Mouse (Mus musculus) testis, adult 2 months (tissue): ENCODE measurements around the gene Arhgap27.

Experiments used
- CTCF ChIP-seq: fragments of 200-500 bp; IDR thresholded peaks from 2 replicates; pipeline ENCODE4 v1.5.1; 2012; ENCODE audit warnings: low read depth, mild to moderate bottlenecking, inconsistent platforms, low read length, moderate library complexity; ENCODE audit not compliant: control insufficient read depth, insufficient read depth, insufficient replicate concordance
- POLR2A ChIP-seq: fragments of 200-500 bp; IDR thresholded peaks from 2 replicates; pipeline ENCODE4 v1.6.1; 2012; ENCODE audit warnings: low read depth, mild to moderate bottlenecking, inconsistent platforms, low read length, moderate library complexity; ENCODE audit not compliant: control insufficient read depth

GRCm38 (mm10) chr11:103372068-103372467, 8.6 kb upstream of the Arhgap27 start:
- TF ChIP-seq POLR2A: no peak
- no peak for TF ChIP-seq CTCF
